Mouse (Mus musculus): ENCODE data around the gene Pth1r.
A peak's percentile ranks its signal among the peaks of the same experiment; 100 is the strongest.

The Pth1r gene

DNA sequence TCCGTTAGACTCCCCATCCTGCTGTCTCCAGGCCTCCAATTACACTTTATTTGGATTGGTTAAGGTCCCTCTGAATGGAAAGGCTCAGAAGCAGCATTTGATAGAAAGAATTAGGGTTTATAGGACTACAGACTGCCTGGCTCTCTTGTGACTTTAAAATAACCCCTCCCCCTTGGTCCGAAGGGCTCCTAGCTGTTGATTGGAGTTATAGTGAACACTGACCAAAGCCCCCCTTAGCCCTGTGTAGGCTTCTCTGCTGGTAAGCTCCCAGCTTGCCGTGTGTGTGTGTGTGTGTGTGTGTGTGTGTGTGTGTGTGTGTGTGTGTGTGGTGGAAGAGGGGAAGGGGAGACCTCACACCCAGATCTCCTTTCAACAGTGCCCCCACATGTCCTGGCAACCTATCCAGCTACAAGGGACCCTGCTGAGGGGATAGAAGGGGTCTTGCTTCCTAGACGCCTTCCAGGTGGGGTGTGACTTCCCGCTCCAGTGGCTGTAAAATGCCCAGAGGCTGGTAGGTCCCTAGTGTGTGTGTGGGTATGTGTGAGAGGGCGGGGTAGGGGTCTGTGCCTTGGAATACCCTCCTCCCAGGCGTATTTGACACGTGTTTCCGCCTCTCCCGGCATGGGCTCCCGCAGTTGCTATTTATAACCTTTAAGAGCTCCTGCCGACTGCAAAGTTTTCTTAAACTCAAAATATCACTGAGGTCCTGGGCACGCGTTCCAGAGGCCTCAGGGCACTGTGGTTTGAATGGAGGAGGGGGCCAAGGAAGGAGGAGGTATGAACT, 3.7 kb upstream of the Pth1r start:
- peak; percentile 65 for DNase-seq (ENCODE audit: low read depth, low spot score)

DNA sequence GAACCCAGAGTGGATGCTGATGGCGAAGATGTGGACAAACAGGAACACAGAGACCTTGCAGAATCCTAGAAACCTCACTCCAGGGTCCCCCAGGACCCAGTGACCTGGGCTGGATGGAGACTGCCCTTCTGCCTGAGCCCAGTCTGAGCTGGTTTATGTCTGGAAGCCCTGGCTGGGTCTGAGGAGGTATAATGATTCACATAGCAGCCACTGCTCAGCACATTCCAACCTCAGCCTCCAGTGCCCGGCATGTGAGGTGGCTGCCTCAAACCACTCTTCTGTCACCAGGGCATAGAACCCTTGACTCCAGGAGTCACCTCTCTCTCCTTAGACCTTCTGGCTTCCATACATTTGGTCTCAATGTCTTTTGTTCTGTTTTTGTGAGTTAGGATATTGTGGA, 1.5 kb upstream of the Pth1r start:
- DNase-seq (ENCODE audit: low read depth, low spot score): no peak

DNA sequence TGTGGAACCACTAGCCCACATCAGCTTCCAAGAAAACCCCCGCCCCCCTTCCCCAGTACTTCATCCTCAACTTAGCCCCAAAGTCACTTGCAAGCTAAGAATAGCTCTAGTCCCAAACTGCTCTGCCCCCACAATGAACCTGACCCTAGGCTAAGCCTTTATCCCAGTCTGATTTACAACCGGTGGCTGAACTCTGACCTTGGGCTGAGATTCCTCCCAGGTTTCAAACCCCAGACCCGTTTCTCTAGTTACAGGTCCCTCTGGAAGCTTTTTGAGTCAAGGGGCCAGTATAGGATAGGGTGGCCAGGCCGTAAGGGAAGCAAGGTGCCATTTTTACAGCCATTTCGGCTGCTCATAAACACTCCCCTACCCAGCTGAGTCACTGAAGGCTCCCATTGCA, 707 bp downstream of the Pth1r start:
- DNase-seq (ENCODE audit: low read depth, low spot score): peak; percentile 81

DNA sequence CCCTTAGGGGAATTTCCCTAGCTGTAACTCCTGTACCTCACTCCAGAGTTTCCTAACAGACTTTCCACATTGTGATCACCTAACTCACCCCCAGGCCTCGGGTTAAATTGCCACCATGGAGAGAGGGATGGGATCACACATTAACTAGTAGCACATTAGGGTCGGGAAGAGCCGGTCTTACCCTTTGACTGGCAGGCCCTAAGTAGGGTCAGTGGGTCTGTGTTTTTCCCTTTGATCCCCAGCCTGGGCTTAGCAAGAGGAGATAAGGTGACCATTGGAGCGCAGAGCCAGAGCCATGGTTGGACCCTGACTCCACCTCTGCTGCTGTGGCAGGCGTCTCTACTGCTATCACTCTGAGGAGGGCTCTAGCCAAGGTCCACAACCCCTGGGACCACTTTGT, 1.2 kb downstream of the Pth1r start:
- DNase-seq (ENCODE audit: low read depth, low spot score): no peak

DNA sequence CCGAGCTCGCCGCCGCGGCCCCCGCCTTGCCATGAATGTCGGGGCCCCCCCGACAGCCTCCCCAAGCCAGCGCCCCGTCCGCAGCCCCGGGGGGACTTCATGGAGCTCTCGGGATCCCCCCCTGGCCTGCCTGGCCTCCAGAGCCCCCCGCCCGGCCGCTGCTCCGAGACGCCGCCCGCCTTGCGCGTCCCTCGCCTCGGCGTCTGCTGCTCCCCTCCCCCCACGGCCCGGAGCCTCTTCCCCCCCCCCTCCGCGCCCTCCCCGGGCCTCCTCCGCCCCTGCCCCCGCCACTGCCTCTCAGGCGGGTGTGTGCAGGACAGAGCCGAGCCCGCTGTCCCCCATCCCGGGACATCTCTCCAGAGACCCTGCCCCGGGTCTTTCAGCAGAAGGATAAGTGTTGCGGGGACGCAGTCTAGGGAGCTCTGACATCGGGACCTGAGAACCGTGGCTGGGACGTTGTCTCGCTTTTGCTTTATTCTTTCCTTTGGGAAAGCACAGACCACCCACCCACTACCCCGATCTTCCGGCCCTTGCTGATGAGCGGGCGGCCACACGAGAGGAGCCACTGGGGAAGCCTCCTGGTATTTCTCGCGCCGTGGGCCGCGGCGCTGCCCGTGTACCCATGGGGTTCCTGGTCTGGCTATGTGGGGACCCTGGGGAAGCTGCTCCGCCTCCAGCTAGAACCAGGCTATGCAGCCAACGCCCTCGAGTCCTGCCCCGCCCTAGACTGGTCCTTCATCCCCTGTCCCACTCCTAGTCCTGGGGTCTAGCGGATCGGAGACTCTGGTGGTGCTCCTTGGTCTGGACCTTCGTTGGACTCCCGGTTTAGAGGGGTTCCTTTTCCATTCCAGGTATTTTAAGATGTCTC, 3.3 kb downstream of the Pth1r start:
- DNase-seq (ENCODE audit: low read depth, low spot score): no peak

DNA sequence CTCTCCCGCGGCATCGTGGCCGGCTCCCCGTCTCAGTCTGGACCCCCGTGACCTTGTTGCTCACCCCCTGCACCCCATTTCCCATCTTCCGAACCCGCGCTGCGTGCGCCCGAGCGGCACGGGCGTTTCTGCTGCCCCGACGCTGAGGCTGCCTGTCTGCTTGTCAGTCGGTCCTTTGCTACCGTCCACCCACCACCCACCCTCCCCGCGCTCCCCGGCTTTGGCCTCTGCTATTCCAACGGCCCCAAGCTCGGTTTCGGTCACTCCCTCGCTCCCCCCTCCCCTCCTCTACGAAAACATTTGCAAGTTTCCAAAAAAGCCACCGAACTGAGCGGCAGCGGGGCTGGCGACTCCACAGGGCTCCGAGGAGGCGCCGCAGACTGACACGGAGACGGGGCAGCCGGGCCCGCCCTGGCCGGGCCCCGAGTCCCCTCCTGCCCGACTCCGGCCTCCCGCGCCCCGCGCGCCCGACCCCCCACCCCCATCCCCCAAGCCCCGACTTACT, 3.9 kb downstream of the Pth1r start:
- DNase-seq (ENCODE audit: low read depth, low spot score): peak; percentile 35

DNA sequence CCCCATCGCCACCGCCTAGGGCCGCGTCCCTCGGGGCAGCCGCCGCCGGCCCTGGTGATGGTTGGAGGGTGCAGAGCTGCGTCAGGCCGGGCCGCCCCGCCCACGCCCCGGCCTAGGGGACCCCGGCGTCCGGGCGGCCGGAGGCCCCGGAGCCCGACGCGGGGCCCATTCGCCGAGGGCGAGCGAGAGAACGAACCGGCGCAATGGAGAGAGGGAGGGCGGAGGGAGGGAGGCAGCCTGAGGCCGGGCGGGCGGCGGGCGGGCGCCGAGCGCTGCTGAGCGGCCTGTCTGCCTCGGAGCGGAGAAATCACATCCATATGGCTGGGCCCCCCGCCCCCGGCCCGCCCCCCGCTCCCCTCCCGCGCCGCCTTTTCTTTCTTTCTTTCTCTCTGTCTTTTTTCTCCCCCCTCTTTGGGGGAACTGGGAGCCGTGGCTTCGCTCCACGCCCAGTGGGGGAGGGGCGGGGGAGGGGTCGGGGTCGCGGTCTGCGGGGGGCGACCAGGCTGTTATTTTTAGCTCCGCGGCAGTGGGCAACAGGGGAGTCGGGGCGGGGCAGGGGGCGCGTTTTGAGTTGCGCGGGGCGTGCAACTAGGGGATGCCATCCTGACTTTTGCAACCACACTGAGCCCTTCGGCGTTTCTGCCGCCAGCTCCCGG, 4.5 kb downstream of the Pth1r start:
- peak; percentile 43 for DNase-seq (ENCODE audit: low read depth, low spot score)

DNA sequence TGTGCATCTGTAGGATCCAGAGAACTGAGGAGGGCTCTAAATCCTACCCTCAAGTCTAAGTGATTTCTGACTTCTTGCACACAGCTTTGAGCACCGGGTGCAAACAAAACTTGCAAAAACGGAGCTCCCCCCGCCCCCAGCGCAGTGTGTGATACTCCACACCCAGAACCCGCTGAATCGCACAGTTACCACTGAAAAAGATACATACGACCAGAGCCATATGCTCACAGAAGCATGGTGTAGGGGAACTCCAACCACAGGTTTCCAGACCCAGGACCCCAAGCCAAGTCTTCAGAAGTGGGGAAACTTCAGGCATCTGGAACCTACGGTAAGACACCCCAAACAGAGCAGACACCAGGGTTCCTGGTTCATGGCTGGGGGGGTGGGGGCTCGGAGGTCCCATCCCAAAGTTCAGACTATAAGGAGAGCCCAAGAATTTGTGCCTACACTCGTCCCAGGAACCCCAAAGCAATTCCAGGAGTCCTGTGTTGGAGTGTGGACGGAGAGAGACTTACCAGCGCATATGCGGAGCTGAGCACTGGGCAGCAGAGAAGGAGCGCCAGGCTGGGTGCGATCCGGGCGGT, 5.1 kb downstream of the Pth1r start, which contains the start of gene Myl3:
Gene Myl3, plus strand, starts transcription at position 151 of the 584 bp plus-strand sequence.
- DNase-seq (ENCODE audit: low read depth, low spot score): no peak

DNA sequence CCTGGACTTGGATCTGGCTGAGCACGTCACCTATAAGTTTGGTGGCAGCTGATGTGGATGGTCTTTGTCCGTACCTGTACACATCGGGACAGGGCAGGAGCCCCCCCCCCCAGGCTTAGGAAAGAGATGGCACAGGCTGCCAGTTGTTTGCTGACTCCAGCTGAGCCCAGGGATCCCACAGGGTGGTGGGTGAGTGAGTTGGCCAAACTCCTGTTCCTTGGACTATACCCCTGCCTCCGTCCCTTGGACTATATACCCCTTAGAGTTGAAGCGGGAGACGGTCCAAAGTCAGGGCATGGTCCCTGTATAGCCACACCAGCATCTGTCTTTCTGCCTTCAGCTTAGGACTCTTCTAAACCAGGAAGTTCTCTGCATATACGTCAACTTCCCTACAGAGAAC, 7.0 kb downstream of the Pth1r start:
- no peak for DNase-seq (ENCODE audit: low read depth, low spot score)

DNA sequence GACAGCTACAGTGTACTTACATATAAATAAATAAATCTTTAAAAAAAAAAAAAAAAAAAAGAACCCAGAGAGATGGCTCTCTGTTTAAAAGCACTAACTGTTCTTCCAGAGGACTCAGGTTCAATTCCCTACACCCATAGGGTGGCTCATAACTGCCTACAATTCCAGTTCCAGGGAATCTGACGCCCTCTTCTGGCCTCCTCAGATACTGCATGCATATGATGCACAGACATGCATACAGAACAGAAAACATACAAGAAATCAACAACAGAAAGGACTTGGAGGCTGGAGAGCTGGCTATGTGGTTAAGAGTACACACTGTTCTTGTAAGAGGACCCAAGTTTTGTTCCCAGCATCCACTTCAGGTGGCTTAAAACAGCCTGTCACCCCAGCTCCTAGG, 8.9 kb downstream of the Pth1r start:
- DNase-seq (ENCODE audit: low read depth, low spot score): no peak

DNA sequence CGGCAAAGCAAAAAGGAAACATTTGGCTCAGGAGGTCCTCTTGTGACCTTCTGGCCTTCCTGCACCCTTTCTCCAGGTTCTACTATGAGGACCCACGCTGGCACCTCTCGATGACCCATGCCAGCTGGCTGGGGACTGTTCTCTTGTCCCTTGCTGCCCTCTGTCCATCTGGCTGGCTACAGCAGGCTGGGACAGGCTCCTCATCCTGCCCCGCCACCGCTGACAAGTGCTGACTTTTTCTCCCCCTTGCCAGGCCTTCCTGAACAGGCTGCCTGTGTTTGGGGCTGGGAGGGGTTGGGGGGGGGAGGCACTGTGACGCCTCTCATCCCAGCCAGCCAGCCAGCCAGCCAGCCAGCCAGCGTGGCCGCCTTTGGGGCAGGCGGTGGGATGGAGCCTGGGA, 10.6 kb downstream of the Pth1r start:
- DNase-seq (ENCODE audit: low read depth, low spot score): no peak

DNA sequence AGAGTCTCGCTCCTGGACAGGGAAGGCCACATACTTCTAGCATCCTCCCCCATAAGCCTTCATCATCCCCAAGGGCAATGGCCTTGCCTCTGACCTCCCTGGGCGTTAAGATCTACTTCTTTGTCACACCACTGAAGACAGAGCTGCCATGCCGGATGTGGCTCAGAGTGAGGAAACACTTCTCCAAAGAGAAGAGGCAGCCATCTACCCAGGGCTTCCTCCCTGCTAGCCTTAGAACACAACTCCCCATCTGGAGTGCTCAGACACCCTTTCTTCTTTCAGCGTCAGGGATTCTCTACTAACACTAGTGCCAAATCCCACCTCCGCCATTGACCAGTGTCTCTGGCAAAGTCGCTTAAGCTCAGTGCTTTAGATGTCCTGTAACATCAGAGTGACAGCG, 12.8 kb downstream of the Pth1r start:
- no peak for DNase-seq (ENCODE audit: low read depth, low spot score)

DNA sequence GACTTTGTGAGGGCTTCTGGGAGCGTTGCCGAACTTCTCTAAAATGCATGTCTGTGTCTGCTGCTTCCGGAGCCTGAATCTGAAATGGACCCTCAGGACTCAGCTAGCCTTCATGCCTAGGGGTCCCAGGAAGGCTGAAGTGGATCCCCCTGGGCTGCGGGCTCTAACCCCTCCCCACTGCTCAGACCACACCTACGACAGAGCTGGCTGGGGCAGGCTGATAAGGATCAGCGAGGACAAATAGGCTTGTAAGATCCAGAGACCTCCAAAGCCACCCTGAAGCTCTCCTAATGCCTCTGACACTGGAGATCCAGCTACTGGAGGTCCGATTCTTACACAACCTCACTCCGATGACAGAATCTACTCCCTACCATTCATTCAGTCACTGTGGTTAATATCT, 13.8 kb downstream of the Pth1r start:
- no peak for DNase-seq (ENCODE audit: low read depth, low spot score)

DNA sequence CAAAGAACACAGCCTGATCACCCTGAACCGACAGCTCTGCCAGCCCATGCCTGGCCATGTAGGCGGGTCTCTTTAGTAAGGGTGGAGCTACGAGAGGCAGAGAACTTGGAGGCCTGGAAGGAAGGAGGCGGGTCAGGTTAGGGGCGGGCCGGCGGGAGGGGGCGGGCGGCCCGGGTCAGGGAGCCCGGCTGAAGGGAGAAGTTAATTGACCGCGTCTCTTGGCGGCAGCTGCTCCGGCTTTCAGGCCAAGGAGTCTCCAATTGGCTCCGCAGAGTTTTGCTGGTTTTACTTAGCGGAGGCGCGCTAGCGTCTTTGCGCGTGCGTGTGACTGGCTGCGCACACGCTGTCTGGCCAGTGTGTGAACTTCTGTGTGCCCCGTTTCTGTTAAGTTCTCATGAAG, 14.3 kb downstream of the Pth1r start:
- DNase-seq (ENCODE audit: low read depth, low spot score): peak; percentile 89

DNA sequence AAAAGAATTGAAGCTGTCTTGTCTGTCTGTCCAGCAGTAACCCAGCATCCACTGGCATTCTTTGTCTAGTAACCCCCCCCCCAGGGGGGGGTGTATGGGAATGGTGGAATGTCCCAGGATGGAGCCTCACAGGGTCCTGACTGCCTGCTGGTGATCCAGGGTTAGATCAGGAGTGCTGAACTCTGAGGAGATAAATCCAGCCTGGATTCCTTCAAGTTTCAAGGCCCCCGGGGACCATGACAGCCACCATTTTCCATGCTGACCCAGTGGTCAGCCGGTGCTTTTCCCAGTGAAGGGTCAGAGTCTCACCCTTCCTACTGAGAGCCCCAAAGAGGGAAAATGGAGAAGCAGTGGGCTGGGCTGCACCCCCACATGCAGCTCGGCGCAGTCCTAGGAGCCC, 15.1 kb downstream of the Pth1r start:
- no peak for DNase-seq (ENCODE audit: low read depth, low spot score)

DNA sequence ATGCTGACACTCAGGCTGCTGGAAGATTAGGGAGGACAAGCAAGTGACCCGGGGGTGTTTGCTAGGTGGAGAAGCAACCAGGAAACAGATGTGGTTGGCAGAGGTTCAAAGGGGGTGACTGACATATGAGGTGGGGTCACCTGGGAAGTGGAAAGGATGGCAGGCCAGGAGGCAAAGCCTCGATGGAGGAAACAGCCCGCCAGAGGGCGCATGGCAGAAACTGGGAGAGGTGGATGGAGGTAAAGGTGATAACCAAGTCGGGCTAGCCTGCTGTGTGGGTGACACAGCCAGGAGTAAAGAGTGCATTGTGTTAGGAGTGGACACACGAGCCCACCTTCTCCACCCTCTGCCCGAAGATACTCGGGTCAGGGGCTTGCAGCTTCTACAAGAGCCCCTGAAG, 17.1 kb downstream of the Pth1r start:
- DNase-seq (ENCODE audit: low read depth, low spot score): no peak

DNA sequence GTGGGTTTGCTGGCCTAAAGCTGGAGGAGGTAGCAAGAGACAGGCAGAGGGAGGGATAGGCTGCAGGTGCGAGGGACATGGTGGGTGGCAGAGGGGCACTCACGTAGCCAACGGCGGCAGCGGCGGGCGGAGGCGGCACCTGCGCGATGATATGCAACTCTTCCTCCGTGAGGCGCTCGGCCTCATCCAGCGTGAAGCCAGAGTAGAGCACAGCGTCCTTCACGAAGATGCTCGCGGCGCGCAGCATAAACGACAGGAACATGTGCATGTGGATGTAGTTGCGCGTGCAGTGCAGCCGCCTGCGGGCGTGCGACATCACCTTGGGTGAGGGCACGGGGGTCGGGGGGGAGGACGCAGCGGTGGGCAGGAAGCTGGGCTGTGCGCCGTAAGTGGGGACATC, 20.1 kb downstream of the Pth1r start:
- no peak for DNase-seq (ENCODE audit: low read depth, low spot score)

DNA sequence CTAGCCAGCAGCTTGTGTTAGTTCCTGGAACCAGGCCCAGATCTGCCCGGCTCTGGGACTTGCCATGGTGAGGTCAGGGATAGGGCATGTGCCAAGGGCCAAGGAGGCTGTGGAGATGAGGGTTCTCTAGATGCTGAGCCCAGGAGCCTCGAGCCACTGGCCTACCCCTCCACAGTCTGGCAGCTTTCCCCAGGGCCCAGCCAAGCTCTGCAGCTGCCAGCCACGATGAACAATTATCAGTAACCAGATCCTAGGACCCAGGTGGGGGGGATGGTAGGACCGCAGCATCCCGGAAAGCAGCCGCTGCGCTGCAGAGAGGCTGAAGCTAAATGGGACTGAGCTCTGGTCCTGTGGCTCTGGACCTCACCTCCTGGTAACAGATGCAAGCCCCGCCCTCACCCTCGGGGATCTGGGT, 21.2 kb downstream of the Pth1r start:
- no peak for DNase-seq (ENCODE audit: low read depth, low spot score)

DNA sequence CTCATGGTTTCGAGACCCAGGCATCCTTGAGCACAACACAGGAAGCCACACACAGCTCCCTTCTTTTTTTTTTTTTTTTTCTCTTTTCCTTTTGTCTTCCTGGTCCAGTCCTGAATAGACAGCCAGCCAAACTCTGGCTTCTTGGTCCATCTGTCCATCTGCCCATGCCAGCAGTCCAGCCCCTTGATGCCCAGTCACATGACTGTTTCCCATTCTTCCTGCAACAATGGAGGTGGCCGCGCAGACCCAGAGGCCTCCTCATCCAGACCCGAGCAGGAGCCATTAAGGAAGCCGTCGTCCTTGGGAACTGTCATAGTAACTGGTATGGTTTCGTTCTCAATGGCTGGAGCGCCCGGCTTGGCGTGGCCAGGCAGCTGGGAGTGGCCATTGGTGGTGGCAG, 24.9 kb downstream of the Pth1r start:
- DNase-seq (ENCODE audit: low read depth, low spot score): no peak

DNA sequence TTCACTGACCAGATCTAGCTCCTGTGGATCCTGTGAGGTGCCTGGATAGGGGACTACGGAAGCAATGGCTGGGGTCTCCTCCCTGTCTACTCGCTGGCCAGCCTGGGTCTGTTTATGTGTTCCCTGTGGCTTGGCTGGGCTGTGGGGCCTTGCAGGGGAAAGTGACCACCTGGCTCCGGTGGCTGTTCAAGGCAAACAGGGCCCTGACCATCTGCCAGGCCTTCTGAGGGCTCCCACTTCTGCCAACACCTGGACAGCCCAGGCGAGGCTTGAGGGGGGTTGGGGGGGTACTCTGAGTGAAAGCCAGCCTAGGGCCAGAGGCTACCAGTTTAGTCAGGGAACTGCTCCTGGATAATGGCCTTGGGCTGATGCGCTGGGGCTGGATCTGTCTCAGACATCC, 27.0 kb downstream of the Pth1r start:
- DNase-seq (ENCODE audit: low read depth, low spot score): no peak

DNA sequence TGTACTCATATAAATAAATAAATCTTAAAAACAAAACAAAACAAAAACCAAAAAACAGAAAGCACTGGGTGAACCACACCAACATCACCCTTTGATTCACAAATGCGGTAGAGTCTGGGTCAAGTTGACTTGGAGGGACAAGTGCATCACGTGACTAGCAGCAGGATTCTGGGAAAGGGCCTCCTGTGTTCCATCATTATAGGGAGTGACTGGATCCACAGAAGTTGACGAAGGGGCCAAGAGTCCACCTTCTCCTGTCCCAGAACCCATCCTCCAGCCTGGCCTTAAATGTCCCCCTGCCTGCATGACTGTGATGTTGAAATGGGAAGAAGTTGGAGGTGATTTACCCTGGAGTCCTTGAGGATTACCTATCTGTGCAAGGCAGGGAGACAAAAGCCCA, 28.1 kb downstream of the Pth1r start:
- no peak for DNase-seq (ENCODE audit: low read depth, low spot score)

DNA sequence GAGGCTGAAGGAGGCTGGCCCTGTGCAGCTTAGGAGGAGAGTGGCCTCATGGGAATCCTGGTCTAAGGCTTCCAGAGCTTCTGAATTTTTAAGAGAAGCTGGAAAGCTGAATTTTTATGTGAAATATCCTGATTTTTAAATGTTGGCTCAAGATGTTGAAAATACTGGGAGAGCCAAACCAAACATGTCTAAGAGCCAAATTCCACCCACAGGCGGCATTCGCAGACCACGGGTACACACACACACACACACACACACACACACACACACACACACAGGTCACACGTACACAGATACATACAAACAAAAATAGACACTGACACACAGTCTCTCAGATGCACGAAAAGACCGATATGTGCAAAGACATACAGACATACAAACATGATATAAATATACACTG, 28.9 kb downstream of the Pth1r start:
- no peak for DNase-seq (ENCODE audit: low read depth, low spot score)

All from forelimb bud, embryonic 11.5 days (tissue).